Mouse (Mus musculus): ENCODE measurements around the gene Zfp57.

GRCm38 (mm10) chr17:36993770-36994325 lies 7.1 kb upstream of the Zfp57 start:
- TF ChIP-seq POLR2A (IDR thresholded peaks at IDR 0.05; ENCODE audit: insufficient read depth, low read depth, low read length) (no peak), CTCF (IDR thresholded peaks at IDR 0.05; ENCODE audit: insufficient read depth, low read depth, low read length) (no peak)
